Mouse (Mus musculus) bone marrow macrophage, adult 2 months (primary cell): Measurements from ENCODE around the gene Cdca7l.

Source experiments
- CTCF ChIP-seq: IDR thresholded peaks from 2 replicates; pipeline ENCODE4 v1.5.1; 2012; ENCODE audit warnings: low read depth, mild to moderate bottlenecking, low read length, moderate library complexity
- POLR2A ChIP-seq: IDR thresholded peaks from 2 replicates; pipeline ENCODE4 v1.6.1; 2012; ENCODE audit warnings: mild to moderate bottlenecking, low read depth, low read length, borderline replicate concordance

- no peak for TF ChIP-seq POLR2A
- TF ChIP-seq CTCF: no peak
Observed at GRCm38 (mm10) chr12:117761698-117762097, 42.4 kb upstream of the Cdca7l start.
